Mouse (Mus musculus) lung, postnatal 0 days (tissue): ENCODE measurements around the gene Med24.
A peak's percentile ranks its signal among the peaks of the same experiment; 100 is the strongest.

ENCODE experiments used
- CTCF ChIP-seq: IDR thresholded peaks from 2 replicates; pipeline ENCODE4 v1.5.1; 2016; ENCODE audit warnings: antibody characterized with exemption, mild to moderate bottlenecking
- EP300 ChIP-seq: IDR thresholded peaks from 2 replicates; pipeline ENCODE4 v1.6.1; 2016; ENCODE audit warnings: antibody characterized with exemption, mild to moderate bottlenecking, control low read depth

DNA sequence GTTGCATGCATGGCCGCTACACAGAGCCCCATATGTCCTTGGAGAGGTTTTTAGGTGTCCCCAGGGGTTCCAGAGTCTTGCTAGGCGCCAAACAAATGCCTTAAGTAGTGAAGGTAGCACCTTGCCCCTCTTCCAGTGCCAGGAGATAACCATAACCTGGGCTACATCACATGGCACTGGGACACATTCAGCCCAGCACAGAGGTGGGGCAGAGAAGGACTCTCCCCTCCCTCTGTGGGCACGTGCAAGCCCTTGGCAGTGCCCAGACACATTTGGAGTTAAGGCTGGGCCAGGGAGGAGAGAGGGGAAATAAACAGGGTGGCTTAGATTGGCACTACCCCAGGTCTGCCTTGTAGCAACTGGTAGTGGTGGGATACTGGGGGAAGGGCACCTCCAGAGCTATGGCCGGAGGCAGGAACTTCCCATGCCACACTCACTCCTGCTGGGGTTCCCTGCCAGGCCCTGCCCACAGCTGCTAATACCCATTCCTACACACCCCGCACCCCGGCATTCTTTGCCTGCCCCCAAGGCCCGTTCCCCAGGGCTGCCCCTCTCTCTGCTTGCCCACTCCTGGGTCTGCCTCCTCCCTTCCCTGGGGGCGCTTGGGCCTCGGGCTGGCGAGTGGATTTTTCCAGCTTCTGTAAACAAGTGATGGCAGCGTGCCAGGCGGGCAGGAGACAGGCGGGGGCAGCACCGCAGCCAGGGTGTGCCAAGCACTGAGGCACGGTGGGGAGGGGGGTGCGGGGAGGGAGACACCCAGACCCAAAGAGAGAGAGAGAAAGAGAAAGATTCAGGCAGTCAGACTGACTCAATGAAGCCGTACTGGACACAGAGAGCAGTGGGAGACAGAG is 21.3 kb upstream of the Med24 start:
- peak; percentile 31 for TF ChIP-seq EP300
- peak; percentile 41 for TF ChIP-seq CTCF
